Mouse (Mus musculus): ENCODE data around the gene Rnf34. TPM values are rescaled to one million over a fixed set of nuclear protein-coding genes. Genes with fewer than 3 reads are reported as not detected.

Rnf34 gene
- 22.0 and 26.1 TPM in 2 replicates for total RNA-seq (2012; rRNA removed)

DNA sequence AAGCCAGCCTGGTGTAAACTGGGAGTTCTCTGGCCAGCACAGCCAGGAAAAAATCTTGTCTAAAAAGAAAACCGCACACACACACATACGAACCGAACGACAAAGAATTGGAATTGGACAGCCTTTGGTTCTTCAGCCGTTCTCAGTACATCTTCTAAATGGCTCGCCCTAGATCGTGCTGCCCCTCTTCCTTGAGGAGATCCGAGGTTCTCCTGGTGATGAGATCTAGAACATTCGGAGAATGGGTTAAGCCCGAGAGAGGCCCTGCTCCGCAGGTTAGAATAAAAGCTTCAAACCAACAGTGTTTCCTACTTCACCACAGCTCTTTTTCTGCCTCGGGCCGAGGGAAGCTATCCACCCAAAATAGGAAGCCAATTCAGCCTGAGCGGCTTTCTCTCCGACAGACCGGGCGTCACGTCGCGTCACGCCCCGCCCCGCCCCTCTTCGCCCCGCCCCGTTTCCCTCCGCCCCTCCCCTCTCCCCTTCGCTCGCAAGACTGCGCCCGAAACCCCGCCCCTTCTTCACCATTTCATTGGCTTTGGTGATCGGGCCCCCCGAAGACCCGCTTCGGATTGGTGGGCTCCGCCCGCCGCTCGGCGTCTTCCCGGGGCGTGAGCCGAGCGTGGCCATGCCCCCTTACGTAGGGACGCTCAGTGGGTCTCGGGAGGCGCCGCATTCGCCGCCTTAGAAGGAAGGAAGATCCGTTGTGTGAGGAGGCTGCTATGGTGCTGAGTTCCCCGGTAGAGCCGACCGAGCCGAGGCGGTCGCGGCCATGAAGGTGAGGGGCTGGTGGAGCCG, at the start of gene Rnf34:
Gene Rnf34, plus strand, starts transcription at position 528 of the 798 bp plus-strand sequence.
- Histone ChIP-seq H3K27ac (ENCODE audit: insufficient read depth, low read depth, low read length, poor library complexity, severe bottlenecking) (peak within 1 kb of the TSS; percentile 77), H3K36me3 (ENCODE audit: control insufficient read depth, insufficient read depth, low read length, poor library complexity, severe bottlenecking) (no peaks in the 10 kb centered on the region), H3K4me3 (ENCODE audit: insufficient read depth in 1 of 2, low read depth in 1 of 2, low read length in 2 of 2, poor library complexity in 1 of 2, severe bottlenecking in 1 of 2) (peak within 1 kb of the TSS; percentile 83 to 84), H3K9me3 (ENCODE audit: control insufficient read depth, insufficient read depth, low read depth, low read length) (no peaks in the 10 kb centered on the region), H3K4me1 (ENCODE audit: control insufficient read depth in 2 of 2, insufficient read depth in 2 of 2, low read length in 2 of 2, poor library complexity in 1 of 2) (peaks cover 3 to 4% of the 10 kb centered on the region in 2 experiments; a peak in 2 of 4 replicates), H3K9ac (ENCODE audit: insufficient read depth, low read depth, low read length, poor library complexity, severe bottlenecking) (peak within 1 kb of the TSS; percentile 89)
- no peak for TF ChIP-seq CHD2 (IDR thresholded peaks at IDR 0.05; ENCODE audit: low read depth, low read length)
- no peak for TF ChIP-seq HCFC1 (IDR thresholded peaks at IDR 0.05; ENCODE audit: borderline replicate concordance, insufficient read depth, low read length)
- no peak for TF ChIP-seq MAFK (IDR thresholded peaks at IDR 0.05; ENCODE audit: insufficient read depth, low read depth, low read length)
- no peak for TF ChIP-seq ZC3H11A (IDR thresholded peaks at IDR 0.05; ENCODE audit: borderline replicate concordance, low read depth, low read length)
- no peak for TF ChIP-seq ZNF384 (IDR thresholded peaks at IDR 0.05; ENCODE audit: low read depth, low read length)
- DNase-seq (ENCODE audit: low read depth, low spot score), result peak; percentile 97
- in situ Hi-C loops (cut with MboI; ENCODE audit: low sequenced_read_pairs in 2 of 2, unreplicated experiment in 2 of 2), result no loop called here

DNA sequence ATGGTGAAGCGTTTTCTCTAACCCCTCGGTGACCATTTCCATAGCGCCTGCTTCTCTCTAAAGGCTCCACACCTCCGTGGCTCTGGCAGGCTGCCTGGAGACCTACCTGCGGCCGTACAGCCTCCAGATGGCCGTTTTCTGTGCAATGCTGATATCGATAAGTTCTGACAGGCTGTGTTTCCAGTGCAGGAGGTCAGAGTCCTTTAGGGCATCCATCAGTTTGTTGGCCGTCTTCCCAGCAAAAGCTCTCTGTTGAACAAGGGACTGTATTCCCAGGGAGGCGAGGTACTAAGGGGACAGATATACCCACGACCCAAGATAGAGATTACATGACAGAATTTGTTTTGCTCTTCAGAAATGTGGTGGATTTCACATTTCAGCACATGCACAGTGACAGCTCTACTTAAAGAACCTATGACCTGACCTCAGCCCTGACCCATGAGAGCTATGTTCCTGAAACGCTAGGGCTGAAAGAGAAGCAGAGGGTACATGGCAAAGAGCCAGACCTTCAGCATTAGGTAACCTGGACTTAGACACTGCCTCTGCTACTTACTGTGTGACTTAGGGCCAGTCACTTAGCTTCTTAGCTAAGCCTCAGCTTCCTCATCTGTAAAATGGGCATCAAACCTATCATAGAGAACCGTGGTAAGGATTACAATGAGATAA, 49.4 kb upstream of the Rnf34 start:
- no peak overlapping the region for H3K27ac ChIP-seq (ENCODE audit: insufficient read depth, low read depth, low read length, poor library complexity, severe bottlenecking)
- no peak overlapping the region for H3K9ac ChIP-seq (ENCODE audit: insufficient read depth, low read depth, low read length, poor library complexity, severe bottlenecking)
- TF ChIP-seq HCFC1 (IDR thresholded peaks at IDR 0.05; ENCODE audit: borderline replicate concordance, insufficient read depth, low read length) (no peak), ZNF384 (IDR thresholded peaks at IDR 0.05; ENCODE audit: low read depth, low read length) (no peak), ZC3H11A (IDR thresholded peaks at IDR 0.05; ENCODE audit: borderline replicate concordance, low read depth, low read length) (no peak), MAFK (IDR thresholded peaks at IDR 0.05; ENCODE audit: insufficient read depth, low read depth, low read length) (no peak), CHD2 (IDR thresholded peaks at IDR 0.05; ENCODE audit: low read depth, low read length) (no peak)
- peaks cover 0 to 11% of the 10 kb centered on the region in 2 experiments; a peak in 1 of 4 replicates for H3K4me1 ChIP-seq (ENCODE audit: control insufficient read depth in 2 of 2, insufficient read depth in 2 of 2, low read length in 2 of 2, poor library complexity in 1 of 2)
- in situ Hi-C loops (cut with MboI; ENCODE audit: low sequenced_read_pairs in 2 of 2, unreplicated experiment in 2 of 2), result no loop called here
- H3K4me3 ChIP-seq (ENCODE audit: insufficient read depth in 1 of 2, low read depth in 1 of 2, low read length in 2 of 2, poor library complexity in 1 of 2, severe bottlenecking in 1 of 2), result no peak overlapping the region
- DNase-seq (ENCODE audit: low read depth, low spot score), result no peak
- peaks cover 60% of the 10 kb centered on the region for H3K36me3 ChIP-seq (ENCODE audit: control insufficient read depth, insufficient read depth, low read length, poor library complexity, severe bottlenecking)
- no peaks in the 10 kb centered on the region for H3K9me3 ChIP-seq (ENCODE audit: control insufficient read depth, insufficient read depth, low read depth, low read length)

- Histone ChIP-seq H3K9ac (ENCODE audit: insufficient read depth, low read depth, low read length, poor library complexity, severe bottlenecking) (no peak overlapping the region), H3K36me3 (ENCODE audit: control insufficient read depth, insufficient read depth, low read length, poor library complexity, severe bottlenecking) (peaks cover 67% of the 10 kb centered on the region), H3K27ac (ENCODE audit: insufficient read depth, low read depth, low read length, poor library complexity, severe bottlenecking) (no peak overlapping the region), H3K4me3 (ENCODE audit: insufficient read depth in 1 of 2, low read depth in 1 of 2, low read length in 2 of 2, poor library complexity in 1 of 2, severe bottlenecking in 1 of 2) (no peak overlapping the region), H3K4me1 (ENCODE audit: control insufficient read depth in 2 of 2, insufficient read depth in 2 of 2, low read length in 2 of 2, poor library complexity in 1 of 2) (peaks cover 0 to 11% of the 10 kb centered on the region in 2 experiments; a peak in 1 of 4 replicates), H3K9me3 (ENCODE audit: control insufficient read depth, insufficient read depth, low read depth, low read length) (no peaks in the 10 kb centered on the region)
- in situ Hi-C loops (cut with MboI; ENCODE audit: low sequenced_read_pairs in 2 of 2, unreplicated experiment in 2 of 2), result no loop called here
- TF ChIP-seq CHD2 (IDR thresholded peaks at IDR 0.05; ENCODE audit: low read depth, low read length) (no peak), HCFC1 (IDR thresholded peaks at IDR 0.05; ENCODE audit: borderline replicate concordance, insufficient read depth, low read length) (no peak), ZNF384 (IDR thresholded peaks at IDR 0.05; ENCODE audit: low read depth, low read length) (no peak), ZC3H11A (IDR thresholded peaks at IDR 0.05; ENCODE audit: borderline replicate concordance, low read depth, low read length) (no peak), MAFK (IDR thresholded peaks at IDR 0.05; ENCODE audit: insufficient read depth, low read depth, low read length) (no peak)
- DNase-seq (ENCODE audit: low read depth, low spot score), result no peak
Observed at GRCm38 (mm10) chr5:122801684-122802083, 48.2 kb upstream of the Rnf34 start.

- TF ChIP-seq CHD2 (IDR thresholded peaks at IDR 0.05; ENCODE audit: low read depth, low read length), result no peak
- no peak for TF ChIP-seq HCFC1 (IDR thresholded peaks at IDR 0.05; ENCODE audit: borderline replicate concordance, insufficient read depth, low read length)
- no peak for TF ChIP-seq ZC3H11A (IDR thresholded peaks at IDR 0.05; ENCODE audit: borderline replicate concordance, low read depth, low read length)
- no peak for TF ChIP-seq ZNF384 (IDR thresholded peaks at IDR 0.05; ENCODE audit: low read depth, low read length)
- no peak for TF ChIP-seq MAFK (IDR thresholded peaks at IDR 0.05; ENCODE audit: insufficient read depth, low read depth, low read length)
- in situ Hi-C loops (cut with MboI; ENCODE audit: low sequenced_read_pairs in 2 of 2, unreplicated experiment in 2 of 2), result no loop called here
Observed at GRCm38 (mm10) chr5:122802706-122803105, 47.1 kb upstream of the Rnf34 start.

More at GRCm38 (mm10) chr5:122802706-122803105, 47.1 kb upstream of the Rnf34 start:
- no peak overlapping the region for H3K4me3 ChIP-seq (ENCODE audit: insufficient read depth in 1 of 2, low read depth in 1 of 2, low read length in 2 of 2, poor library complexity in 1 of 2, severe bottlenecking in 1 of 2)
- no peak overlapping the region for H3K27ac ChIP-seq (ENCODE audit: insufficient read depth, low read depth, low read length, poor library complexity, severe bottlenecking)
- no peaks in the 10 kb centered on the region for H3K9me3 ChIP-seq (ENCODE audit: control insufficient read depth, insufficient read depth, low read depth, low read length)
- no peak overlapping the region for H3K9ac ChIP-seq (ENCODE audit: insufficient read depth, low read depth, low read length, poor library complexity, severe bottlenecking)
- H3K4me1 ChIP-seq (ENCODE audit: control insufficient read depth in 2 of 2, insufficient read depth in 2 of 2, low read length in 2 of 2, poor library complexity in 1 of 2), result peaks cover 0 to 11% of the 10 kb centered on the region in 2 experiments; a peak in 1 of 4 replicates
- DNase-seq (ENCODE audit: low read depth, low spot score), result no peak
- peaks cover 70% of the 10 kb centered on the region for H3K36me3 ChIP-seq (ENCODE audit: control insufficient read depth, insufficient read depth, low read length, poor library complexity, severe bottlenecking)

All from ES-E14 (cell line).